Mouse (Mus musculus) adrenal gland (tissue): ENCODE data around the gene Asb10.

Source experiments
- intact Hi-C: fragments of 180-260 bp; cut with DNase I; formaldehyde crosslinking; loops from one replicate; pipeline ENCODE4 v1.15.1; 2025

The Asb10 gene

GRCm38 (mm10) chr5:24492546-24493285 is 48.1 kb downstream of the Asb10 start:
- intact Hi-C loops: no loop called here

- intact Hi-C loops: no loop called here
Measured at GRCm38 (mm10) chr5:24490413-24490920, 50.3 kb downstream of the Asb10 start.

GRCm38 (mm10) chr5:24486738-24487137 is 54.0 kb downstream of the Asb10 start:
- intact Hi-C loops: no loop called here

GRCm38 (mm10) chr5:24486097-24486496 is 54.7 kb downstream of the Asb10 start:
- intact Hi-C loops: no loop called here

- intact Hi-C loops: no loop called here
Measured at GRCm38 (mm10) chr5:24484963-24485362, 55.8 kb downstream of the Asb10 start.

GRCm38 (mm10) chr5:24483326-24483725 is 57.5 kb downstream of the Asb10 start:
- intact Hi-C loops: no loop called here
